Mouse (Mus musculus) kidney, postnatal 10 days (tissue): ENCODE results near the gene Nek7.

Experiments
- DNase-seq: peaks from one replicate; pipeline ENCODE4 v3.0.0; 2021; ENCODE audit warnings: mixed read lengths

Nek7 gene

GRCm38 (mm10) chr1:138607862-138608261 lies 12.1 kb downstream of the Nek7 start:
- no peak for DNase-seq

DNA sequence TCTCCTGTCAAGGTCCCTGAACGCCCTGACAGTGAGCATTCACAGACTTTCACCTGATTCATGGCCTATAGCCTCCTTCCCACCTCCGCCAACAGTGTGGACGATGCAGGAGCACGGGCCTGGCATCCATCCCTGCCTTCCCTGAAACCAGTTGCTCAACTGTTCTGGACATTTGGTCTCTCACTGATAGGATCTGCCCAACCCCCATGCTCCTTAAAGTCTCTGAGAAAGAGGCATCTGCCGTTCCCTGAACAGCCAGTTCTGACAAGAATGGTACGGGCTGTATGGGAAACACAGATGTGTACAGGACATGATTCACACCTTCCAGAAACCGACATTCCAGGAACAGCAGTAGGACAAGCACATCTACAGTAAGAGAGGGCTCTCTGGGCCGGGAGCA lies 13.2 kb downstream of the Nek7 start:
- peak; percentile 27 for DNase-seq

- DNase-seq = peak; percentile 29
Observed at GRCm38 (mm10) chr1:138604736-138605135, 15.2 kb downstream of the Nek7 start.

- DNase-seq = no peak
Observed at GRCm38 (mm10) chr1:138603974-138604373, 16.0 kb downstream of the Nek7 start.

DNA sequence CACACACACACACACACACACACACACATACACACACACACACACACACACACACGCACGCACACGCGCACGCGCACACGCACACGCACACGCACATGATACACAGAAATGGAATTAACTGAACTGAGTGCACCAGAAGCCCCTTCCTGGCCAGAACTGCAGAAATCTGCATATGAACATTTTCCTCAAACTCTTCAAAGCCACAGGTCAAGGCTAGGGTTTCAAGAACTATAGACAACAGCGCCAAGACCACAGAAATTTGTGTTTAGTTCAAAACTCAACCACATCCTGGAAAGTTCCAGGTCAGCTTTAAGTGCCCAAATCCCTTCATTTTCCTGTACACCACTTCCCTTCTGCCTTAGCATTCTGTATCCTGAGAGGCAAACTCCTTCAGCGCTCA lies 21.9 kb downstream of the Nek7 start:
- no peak for DNase-seq

DNA sequence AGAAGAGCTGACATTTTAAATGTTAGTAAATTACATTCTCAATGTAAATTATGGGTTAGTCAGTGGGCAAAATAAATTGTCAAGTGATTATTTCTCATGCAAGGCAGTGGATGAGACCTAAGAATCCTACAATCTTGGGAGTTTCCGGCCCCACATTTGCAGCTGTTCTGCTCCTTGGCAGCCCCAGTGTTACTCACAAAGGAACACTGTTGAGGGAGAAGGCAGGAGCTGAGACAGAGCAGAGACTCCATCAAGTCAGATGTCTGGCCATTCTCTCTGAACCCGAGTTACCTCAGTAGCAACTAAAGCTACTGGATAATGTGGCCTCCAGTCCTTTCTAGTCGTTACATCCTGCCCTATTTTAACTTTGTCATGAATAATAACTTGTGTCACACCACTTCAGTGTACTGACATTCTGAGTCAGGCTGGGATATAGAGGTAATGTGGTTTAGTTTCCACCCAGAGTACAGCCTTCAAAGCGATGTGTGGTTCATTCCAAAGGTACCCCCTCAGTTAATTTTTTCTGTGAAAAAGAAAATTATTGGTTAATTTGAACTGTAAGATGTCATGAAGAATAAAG lies 23.7 kb downstream of the Nek7 start:
- no peak for DNase-seq

GRCm38 (mm10) chr1:138594910-138595309 lies 25.0 kb downstream of the Nek7 start:
- no peak for DNase-seq

GRCm38 (mm10) chr1:138593922-138594321 lies 26.0 kb downstream of the Nek7 start:
- DNase-seq = no peak

DNA sequence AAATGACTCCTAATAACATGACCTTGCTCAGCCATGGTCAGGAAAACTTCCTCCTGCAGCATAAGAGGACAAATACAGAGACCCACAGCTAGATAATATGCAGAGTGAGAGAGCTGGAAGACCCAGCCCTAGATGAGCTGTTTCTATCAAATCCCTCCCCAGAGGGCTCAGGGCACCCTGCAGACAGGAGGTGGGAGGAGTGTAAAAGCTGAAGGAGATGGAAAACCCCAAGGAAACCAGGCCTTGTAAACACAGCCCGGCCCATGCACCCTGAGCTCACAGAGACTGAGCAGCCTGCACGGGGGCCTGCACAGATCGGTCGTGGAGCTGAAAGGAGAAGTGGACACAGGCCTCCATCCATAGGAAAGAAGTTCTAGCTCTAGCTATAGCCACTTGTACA lies 27.5 kb downstream of the Nek7 start:
- no peak for DNase-seq

GRCm38 (mm10) chr1:138590451-138591022 lies 29.4 kb downstream of the Nek7 start:
- no peak for DNase-seq

DNA sequence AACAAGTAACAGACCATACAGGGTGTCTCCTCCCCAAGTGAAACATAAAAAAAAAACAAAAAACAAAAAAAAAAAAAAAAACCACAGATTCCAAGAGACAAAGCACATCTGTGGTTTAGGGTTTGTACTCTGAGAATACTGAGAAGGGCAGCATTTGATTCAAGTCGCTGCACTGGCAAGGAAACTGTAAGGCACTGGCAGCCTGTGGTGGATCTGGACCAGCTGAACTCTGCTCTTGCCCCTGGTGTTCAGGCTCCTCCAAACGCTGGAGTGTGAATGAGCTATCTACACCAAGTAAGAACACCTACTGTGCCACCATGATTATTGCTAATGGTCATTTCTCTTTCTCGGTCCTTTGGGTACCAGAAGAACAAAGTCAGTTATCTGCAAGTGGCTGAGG lies 30.8 kb downstream of the Nek7 start:
- no peak for DNase-seq

DNA sequence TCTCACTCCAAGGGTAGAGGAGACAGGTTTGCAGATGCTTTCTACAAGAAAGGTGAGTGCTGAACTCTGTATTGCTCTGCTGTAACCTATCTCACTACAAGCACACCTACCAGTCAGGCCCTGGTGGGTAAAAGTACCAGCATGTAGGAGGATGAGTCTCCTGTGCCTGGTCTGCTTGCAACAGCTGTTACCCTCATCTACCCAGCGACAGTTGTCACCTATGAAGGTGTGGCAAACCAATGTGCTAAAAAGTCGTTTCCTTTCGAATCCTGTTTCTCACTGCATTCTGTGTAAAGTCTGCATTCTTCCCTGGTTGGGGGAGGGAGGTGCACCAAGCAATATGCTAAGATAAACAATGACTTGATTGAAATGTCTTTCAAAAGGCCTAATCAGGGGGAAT lies 32.1 kb downstream of the Nek7 start:
- no peak for DNase-seq

DNA sequence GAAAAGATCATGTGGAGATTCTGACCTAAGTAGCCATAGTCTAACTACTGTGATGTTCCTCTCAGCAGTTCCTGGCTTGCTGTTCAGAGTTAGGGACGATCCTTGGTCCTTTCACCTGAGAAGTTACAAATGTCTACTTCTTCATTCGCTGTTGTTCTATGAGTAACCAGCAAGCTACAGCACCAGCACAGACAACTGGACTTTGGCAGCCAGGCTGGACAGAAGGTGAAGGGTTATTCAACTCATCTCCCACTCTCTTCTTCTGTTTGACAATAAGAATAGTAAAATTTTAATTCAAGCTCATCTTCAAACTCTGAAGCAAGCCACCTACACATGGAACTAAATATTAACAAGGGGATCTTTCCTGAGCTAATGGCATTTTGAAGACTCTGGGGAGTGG lies 33.0 kb downstream of the Nek7 start:
- no peak for DNase-seq

DNA sequence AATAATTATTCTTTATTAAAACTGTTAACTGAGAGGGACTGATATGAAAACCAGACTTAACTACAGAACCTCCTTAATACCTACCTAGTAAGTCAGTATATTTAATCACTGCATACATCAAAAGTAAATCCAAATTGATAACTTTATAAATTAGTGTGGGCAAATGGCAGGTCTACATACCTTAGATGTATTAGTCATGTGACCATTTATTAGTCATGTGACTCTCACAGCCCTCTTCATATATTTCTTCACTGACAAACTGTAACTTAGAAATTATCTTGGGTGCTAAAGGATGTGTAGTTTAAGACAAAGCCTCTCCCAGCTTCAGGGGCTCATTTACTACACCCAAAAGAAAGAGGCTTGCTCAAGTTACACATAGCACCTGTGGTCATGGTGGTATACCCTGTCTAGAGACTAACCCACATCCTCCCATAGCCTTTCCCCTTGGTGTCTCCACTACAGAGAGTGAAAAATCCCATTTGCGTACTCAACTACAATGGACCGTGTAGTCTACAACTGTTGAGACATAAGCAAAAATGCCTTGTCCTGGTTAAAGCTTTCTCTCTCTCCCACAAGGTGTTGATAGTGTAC lies 35.4 kb downstream of the Nek7 start:
- DNase-seq = no peak

GRCm38 (mm10) chr1:138582225-138582624 lies 37.7 kb downstream of the Nek7 start:
- DNase-seq = no peak

GRCm38 (mm10) chr1:138579822-138580492 lies 40.0 kb downstream of the Nek7 start:
- DNase-seq = no peak

GRCm38 (mm10) chr1:138579207-138579606 lies 40.7 kb downstream of the Nek7 start:
- DNase-seq = no peak

DNA sequence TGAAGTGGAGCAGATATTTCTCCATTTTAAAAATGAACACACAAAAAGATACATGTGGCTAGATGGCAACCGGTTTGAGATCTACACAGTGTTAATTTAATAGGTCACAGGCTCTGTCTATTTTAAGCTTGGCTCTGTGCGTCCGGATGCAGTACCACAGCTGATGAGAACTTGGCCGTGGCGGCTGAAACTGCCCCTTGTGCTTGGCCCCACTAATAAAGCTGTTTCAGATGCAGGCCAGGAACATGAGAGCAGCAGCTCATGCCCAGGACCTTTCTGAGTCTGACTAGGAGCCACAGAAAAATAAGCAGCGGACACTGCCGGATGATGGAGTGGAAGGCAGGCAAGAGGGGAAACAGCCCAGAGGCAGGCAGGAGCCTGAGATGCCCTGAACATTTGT lies 43.1 kb downstream of the Nek7 start:
- peak; percentile 23 for DNase-seq

GRCm38 (mm10) chr1:138576066-138576697 lies 43.8 kb downstream of the Nek7 start:
- DNase-seq = no peak

GRCm38 (mm10) chr1:138575629-138576028 lies 44.3 kb downstream of the Nek7 start:
- DNase-seq = no peak

GRCm38 (mm10) chr1:138571565-138572361 lies 48.2 kb downstream of the Nek7 start:
- DNase-seq = no peak

DNA sequence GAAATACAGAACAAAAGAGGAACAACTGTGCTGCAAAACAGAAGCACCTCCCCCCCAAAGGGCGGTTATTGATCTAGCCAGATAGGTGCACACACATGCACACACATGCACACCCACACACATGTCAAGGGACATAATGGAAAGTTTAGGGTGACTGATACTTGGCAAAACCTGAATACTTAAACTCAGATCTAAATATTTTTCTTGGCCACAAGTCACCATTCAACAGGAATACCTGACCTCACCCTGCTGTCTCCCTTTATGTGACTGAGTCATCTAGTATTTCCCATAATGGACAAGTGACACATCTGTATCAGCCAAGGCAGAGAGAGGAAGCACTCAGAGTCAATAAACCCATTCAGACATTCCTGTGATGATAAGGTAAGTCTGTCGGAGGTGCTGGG lies 48.9 kb downstream of the Nek7 start:
- DNase-seq = no peak
